22 mouse cellular contexts compared by ENCODE assay signal in the genomic region with DNA sequence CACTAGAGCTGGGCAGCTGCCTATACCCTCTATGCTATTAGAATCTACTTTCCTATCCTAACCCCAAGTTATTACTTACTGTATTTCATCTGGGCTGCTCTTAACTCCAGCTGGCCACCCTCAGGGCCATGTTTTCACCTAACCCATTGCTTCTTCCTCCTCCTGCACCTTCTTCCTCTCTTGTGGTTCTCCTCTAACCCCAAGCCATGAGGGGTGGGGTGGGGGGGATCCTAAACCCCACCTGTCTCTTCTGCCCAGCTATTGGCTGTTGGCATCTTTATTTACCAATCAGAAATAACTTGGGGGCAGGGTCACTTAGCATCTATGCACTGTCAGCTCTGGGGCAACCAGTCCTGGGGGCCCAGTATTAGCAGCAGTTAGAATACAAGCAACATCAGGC. TPM values are rescaled to one million over a fixed set of nuclear protein-coding genes. Genes with fewer than 3 reads are reported as not detected.
A peak's percentile ranks its signal among the peaks of the same experiment; 100 is the strongest.
DNase-seq lines count a peak whose midpoint lies in the region; ATAC-seq and TF ChIP-seq lines count a peak whose summit lies in the region.
"Had no signal": no experiment of that assay in that cellular context is flagged by ENCODE, and none has a peak within 500 bp of the region (broad histone marks: within the 10 kb centered on the region; RNA-seq: fewer than 3 reads in every experiment).

No protein-coding gene starts in this region.

- peaks cover 37% of the 10 kb centered on the region for H3K4me1 ChIP-seq in liver, postnatal 0 days (ENCODE audit: insufficient read depth)
- H3K4me1 ChIP-seq in liver, embryonic 11.5 days (replicated peaks; ENCODE audit: control insufficient read depth, insufficient read depth, low read length), result peaks cover 41% of the 10 kb centered on the region
- peaks cover 19% of the 10 kb centered on the region for H3K4me1 ChIP-seq in thymus, adult 2 months (replicated peaks; ENCODE audit: control insufficient read depth, insufficient read depth, low read length)
- H3K4me1 ChIP-seq in kidney, embryonic 16.5 days (ENCODE audit: insufficient read depth, low read length), result no peaks in the 10 kb centered on the region
- H3K4me1 ChIP-seq: embryonic facial prominence, embryonic 13.5 days; heart, embryonic 13.5 days; hindbrain, embryonic 13.5 days had no signal

- TF ChIP-seq CTCF in liver, postnatal 0 days (IDR thresholded peaks at IDR 0.05; ENCODE audit: low read depth), result no peak
- no peak for TF ChIP-seq CTCF in thymus, adult 2 months (IDR thresholded peaks at IDR 0.05; ENCODE audit: borderline replicate concordance, control insufficient read depth, extremely low read depth, insufficient read depth, low read length, poor library complexity)

- TF ChIP-seq EP300 in liver, postnatal 0 days (IDR thresholded peaks at IDR 0.05; ENCODE audit: low read depth), result no peak

- no peak overlapping the region for H3K4me3 ChIP-seq in liver, postnatal 0 days (ENCODE audit: low read depth, low read length)
- no peak overlapping the region for H3K4me3 ChIP-seq in liver, embryonic 11.5 days (ENCODE audit: low read depth, low read length)
- H3K4me3 ChIP-seq in thymus, adult 2 months (ENCODE audit: control insufficient read depth, insufficient read depth, low read length), result no peak overlapping the region
- H3K4me3 ChIP-seq in kidney, embryonic 16.5 days (ENCODE audit: low read length), result no peak overlapping the region
- H3K4me3 ChIP-seq: embryonic facial prominence, embryonic 13.5 days; forebrain, embryonic 12.5 days; heart, embryonic 13.5 days; hindbrain, embryonic 13.5 days had no signal

- peaks cover 12% of the 10 kb centered on the region for H3K36me3 ChIP-seq in liver, postnatal 0 days (replicated peaks; ENCODE audit: insufficient read depth, low read length)
- peaks cover 10% of the 10 kb centered on the region for H3K36me3 ChIP-seq in liver, embryonic 11.5 days (ENCODE audit: control insufficient read depth, insufficient read depth, low read length)
- no peaks in the 10 kb centered on the region for H3K36me3 ChIP-seq in thymus, adult 2 months (ENCODE audit: control insufficient read depth, insufficient read depth, low read length)
- H3K36me3 ChIP-seq in kidney, embryonic 16.5 days (ENCODE audit: insufficient read depth, low read length), result no peaks in the 10 kb centered on the region
- H3K36me3 ChIP-seq: embryonic facial prominence, embryonic 13.5 days; forebrain, embryonic 12.5 days; heart, embryonic 13.5 days; hindbrain, embryonic 13.5 days had no signal

- H3K4me2 ChIP-seq in liver, postnatal 0 days (ENCODE audit: low read depth, low read length), result no peak overlapping the region
- H3K4me2 ChIP-seq in liver, embryonic 11.5 days, result no peak overlapping the region
- H3K4me2 ChIP-seq in kidney, embryonic 16.5 days (replicated peaks; ENCODE audit: low read depth, low read length), result no peak overlapping the region
- H3K4me2 ChIP-seq: embryonic facial prominence, embryonic 13.5 days; forebrain, embryonic 12.5 days; heart, embryonic 13.5 days; hindbrain, embryonic 13.5 days had no signal

- no peak for ATAC-seq in liver, postnatal 0 days
- no peak for ATAC-seq in liver, embryonic 11.5 days (replicated peaks; ENCODE audit: low FRiP score)
- peak; percentile 51 to 65; a peak in 2 of 4 replicates for ATAC-seq in hematopoietic stem cell, adult 5-6 weeks (replicated peaks in 1 of 2; ENCODE audit: insufficient read depth in 1 of 2, low FRiP score in 2 of 2, low TSS enrichment in 1 of 2, low read depth in 1 of 2, poor library complexity in 2 of 2, severe bottlenecking in 2 of 2)
- ATAC-seq in megakaryocyte progenitor cell, adult 5-6 weeks (replicated peaks; ENCODE audit: poor library complexity), result peak; percentile 40
- no peak for ATAC-seq in kidney, embryonic 16.5 days (ENCODE audit: low FRiP score, low TSS enrichment)
- ATAC-seq: forebrain, postnatal 0 days; hindbrain, postnatal 0 days had no signal

- H3K9me3 ChIP-seq in liver, postnatal 0 days (ENCODE audit: low read length), result peaks cover 4% of the 10 kb centered on the region; the same call in 1 of the 2 replicates
- peaks cover 5% of the 10 kb centered on the region; the same call in 1 of the 2 replicates for H3K9me3 ChIP-seq in liver, embryonic 11.5 days (ENCODE audit: control insufficient read depth, low read length)
- peaks cover 5% of the 10 kb centered on the region for H3K9me3 ChIP-seq in kidney, embryonic 16.5 days (ENCODE audit: low read length)
- H3K9me3 ChIP-seq: hindbrain, embryonic 13.5 days had no signal

- H3K27me3 ChIP-seq in liver, postnatal 0 days (ENCODE audit: insufficient read depth, low read length), result no peaks in the 10 kb centered on the region
- no peaks in the 10 kb centered on the region for H3K27me3 ChIP-seq in liver, embryonic 11.5 days (replicated peaks; ENCODE audit: control insufficient read depth, insufficient read depth, low read length)
- no peaks in the 10 kb centered on the region for H3K27me3 ChIP-seq in thymus, adult 2 months (ENCODE audit: control insufficient read depth, insufficient read depth, low read length)
- H3K27me3 ChIP-seq in kidney, embryonic 16.5 days (ENCODE audit: insufficient read depth, low read length), result no peaks in the 10 kb centered on the region
- H3K27me3 ChIP-seq: embryonic facial prominence, embryonic 13.5 days; forebrain, embryonic 12.5 days; heart, embryonic 13.5 days; hindbrain, embryonic 13.5 days had no signal

- H3K9ac ChIP-seq in liver, postnatal 0 days (replicated peaks), result no peak overlapping the region
- no peak overlapping the region for H3K9ac ChIP-seq in liver, embryonic 11.5 days (ENCODE audit: low read depth, low read length)
- H3K9ac ChIP-seq in kidney, embryonic 16.5 days (replicated peaks; ENCODE audit: low read length), result no peak overlapping the region
- H3K9ac ChIP-seq: embryonic facial prominence, embryonic 13.5 days; forebrain, embryonic 12.5 days; forebrain, postnatal 0 days; heart, embryonic 13.5 days; hindbrain, embryonic 13.5 days had no signal

- peak overlapping the region; percentile 11; the same call in 1 of the 2 replicates for H3K27ac ChIP-seq in liver, postnatal 0 days (ENCODE audit: low read depth)
- H3K27ac ChIP-seq in liver, embryonic 11.5 days (ENCODE audit: low read depth, low read length), result no peak overlapping the region
- no peak overlapping the region for H3K27ac ChIP-seq in thymus, adult 2 months (ENCODE audit: control insufficient read depth, insufficient read depth, low read length)
- no peak overlapping the region for H3K27ac ChIP-seq in kidney, embryonic 16.5 days (ENCODE audit: low read length)
- H3K27ac ChIP-seq: embryonic facial prominence, embryonic 13.5 days; forebrain, embryonic 12.5 days; heart, embryonic 13.5 days; hindbrain, embryonic 13.5 days; hindbrain, postnatal 0 days had no signal

- no peak for TF ChIP-seq POLR2A in thymus, adult 2 months (IDR thresholded peaks at IDR 0.05; ENCODE audit: control insufficient read depth, extremely low read depth, insufficient read depth, low read length, poor library complexity)

- no peak for DNase-seq in liver, postnatal 0 days
- DNase-seq in liver, embryonic 11.5 days (ENCODE audit: low spot score), result no peak
- DNase-seq in thymus, postnatal 36 days, result peak; percentile 30 to 37
- DNase-seq in thymus, adult 2 months, result no peak
- DNase-seq in cerebellum, adult 11-12 months, result no peak
- DNase-seq: adrenal gland, adult 2 months; adrenal gland, postnatal 36 days; cerebellum, adult 11 months; cerebellum, adult 9-10 months; cerebellum, postnatal 25 days; forebrain, postnatal 0 days; gastrocnemius, postnatal 14 days; heart, adult 11 months; heart, postnatal 36 days had no signal

RNA-seq across cellular contexts. Expression of gene Taok3, which starts 26.2 kb away (rescaled TPM):
- 40.5 and 41.9 TPM in 2 replicates for polyA plus RNA-seq in liver, postnatal 0 days (2015; fragmentation: Nextera tagmentation; extraction: Ambion mirVana)
- polyA plus RNA-seq in liver, embryonic 11.5 days (2014; fragmentation: Nextera tagmentation; extraction: Ambion mirVana), result 69.3 and 73.6 TPM in 2 replicates
- polyA plus RNA-seq in thymus, adult 2 months (2012; rRNA removed), result 43.5 and 50.8 TPM in 2 replicates
- 63.8 and 70.4 TPM in 2 replicates for total RNA-seq in hematopoietic stem cell, adult 5-6 weeks (2017)
- total RNA-seq in megakaryocyte progenitor cell, adult 5-6 weeks (2015), result 62.9 and 66.8 TPM in 2 replicates
- 43.6 and 57.8 TPM in 2 replicates for total RNA-seq in megakaryocyte progenitor cell, adult 5-6 weeks (2017)
- polyA plus RNA-seq in kidney, embryonic 16.5 days (2015; fragmentation: Nextera tagmentation; extraction: Ambion mirVana), result 18.8 and 20.1 TPM in 2 replicates

RNA-seq across cellular contexts. Expression of gene Suds3, which starts 30.3 kb away (rescaled TPM):
- 30.5 and 33.4 TPM in 2 replicates for polyA plus RNA-seq in liver, postnatal 0 days (2015; fragmentation: Nextera tagmentation; extraction: Ambion mirVana)
- polyA plus RNA-seq in liver, embryonic 11.5 days (2014; fragmentation: Nextera tagmentation; extraction: Ambion mirVana), result 37.8 and 41.9 TPM in 2 replicates
- 108 and 113 TPM in 2 replicates for polyA plus RNA-seq in thymus, adult 2 months (2012; rRNA removed)
- total RNA-seq in hematopoietic stem cell, adult 5-6 weeks (2017), result 74.9 and 115 TPM in 2 replicates
- 20.0 and 23.2 TPM in 2 replicates for total RNA-seq in megakaryocyte progenitor cell, adult 5-6 weeks (2015)
- 106 and 114 TPM in 2 replicates for total RNA-seq in megakaryocyte progenitor cell, adult 5-6 weeks (2017)
- polyA plus RNA-seq in kidney, embryonic 16.5 days (2015; fragmentation: Nextera tagmentation; extraction: Ambion mirVana), result 68.9 and 73.7 TPM in 2 replicates

Comparison
In these comparisons a context has a peak if more than half of its experiments do, and no peak if none do; other contexts are left out.
1. DNase-seq: peak in thymus, postnatal 36 days (2 of 2); none in liver, postnatal 0 days (single experiment), liver, embryonic 11.5 days (single experiment), thymus, adult 2 months (single experiment) and cerebellum, adult 11-12 months (single experiment).
2. ATAC-seq: peak in hematopoietic stem cell, adult 5-6 weeks (2 of 2) and megakaryocyte progenitor cell, adult 5-6 weeks (single experiment); none in liver, postnatal 0 days (single experiment), liver, embryonic 11.5 days (single experiment) and kidney, embryonic 16.5 days (single experiment).